Mouse (Mus musculus) 416B (cell line): Measurements from ENCODE around the gene Plekhh1.
A peak's percentile ranks its signal among the peaks of the same experiment; 100 is the strongest.

Source experiments
- DNase-seq: peaks from one replicate; pipeline ENCODE4 v3.0.0; 2011; ENCODE audit warnings: low read depth

The Plekhh1 gene

DNA sequence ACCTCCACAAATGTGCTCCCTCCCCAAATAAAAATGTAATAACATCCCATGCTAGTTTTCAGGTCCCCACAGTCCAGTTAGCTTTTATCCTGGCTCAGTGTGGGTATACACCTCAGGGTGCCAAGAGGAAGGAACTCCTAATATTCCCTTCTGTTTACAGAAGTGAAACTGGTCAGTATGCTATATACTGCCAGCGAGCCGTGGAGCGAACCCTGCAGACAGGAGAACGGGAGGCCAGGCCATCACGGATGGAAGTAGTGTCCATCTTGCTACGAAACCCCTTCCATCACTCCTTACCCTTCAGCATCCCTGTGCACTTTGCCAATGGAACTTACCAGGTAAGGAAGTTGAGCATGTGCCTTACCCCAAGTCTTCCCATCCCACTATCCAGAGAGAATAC, 43.6 kb downstream of the Plekhh1 start:
- DNase-seq, result no peak

DNA sequence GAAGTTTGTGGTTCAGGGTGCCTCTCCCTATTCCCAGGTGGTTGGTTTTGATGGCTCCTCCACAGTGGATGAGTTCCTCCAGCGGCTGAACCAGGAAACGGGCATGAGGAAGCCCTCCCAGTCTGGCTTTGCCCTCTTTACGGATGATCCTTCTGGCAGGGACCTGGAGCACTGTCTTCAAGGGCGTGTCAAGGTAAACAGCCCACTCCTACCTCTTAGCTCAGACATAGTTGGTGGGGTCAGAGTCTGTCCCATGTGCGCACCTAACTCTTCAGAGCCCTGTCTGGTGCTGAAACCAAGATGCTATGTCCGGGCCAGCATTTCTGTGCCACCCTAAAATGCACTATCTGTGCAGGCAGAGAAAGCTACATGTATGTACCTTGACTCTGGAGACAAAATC, 44.4 kb downstream of the Plekhh1 start:
- no peak for DNase-seq

DNA sequence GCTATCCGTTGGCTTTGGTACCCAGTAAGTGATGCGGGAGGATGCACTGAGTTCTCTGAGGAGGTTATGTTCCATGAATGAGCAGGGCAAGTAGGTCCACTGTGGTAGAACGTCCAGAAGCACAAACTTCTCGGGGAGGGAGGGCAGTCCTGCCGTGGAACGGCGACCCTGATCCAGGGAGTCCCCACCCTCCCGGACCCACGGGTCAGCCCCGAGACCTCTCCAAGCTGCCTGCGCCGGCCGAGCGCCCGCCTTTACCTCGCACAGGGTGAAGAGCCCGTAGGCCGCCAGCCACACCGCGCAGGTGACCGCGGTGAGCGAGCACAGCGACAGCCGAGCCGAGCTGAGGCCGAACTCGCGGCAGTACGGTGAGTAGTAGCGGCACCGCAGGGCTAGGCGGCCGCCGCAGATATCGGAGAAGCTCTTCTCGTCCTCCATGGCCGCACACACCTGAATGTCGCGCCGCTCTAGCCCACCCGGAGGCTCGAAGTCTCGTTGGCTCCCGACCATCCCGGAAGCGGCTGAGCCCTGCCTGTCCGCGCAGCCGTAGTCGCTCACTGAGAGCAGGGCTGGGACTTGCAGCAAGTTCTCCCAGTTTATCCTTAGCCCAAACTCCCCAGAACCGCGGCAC, 60.3 kb downstream of the Plekhh1 start, which contains the start of gene Pigh:
Gene Pigh, minus strand, starts transcription at position 470 of the 631 bp plus-strand sequence.
- DNase-seq, result peak; percentile 90

DNA sequence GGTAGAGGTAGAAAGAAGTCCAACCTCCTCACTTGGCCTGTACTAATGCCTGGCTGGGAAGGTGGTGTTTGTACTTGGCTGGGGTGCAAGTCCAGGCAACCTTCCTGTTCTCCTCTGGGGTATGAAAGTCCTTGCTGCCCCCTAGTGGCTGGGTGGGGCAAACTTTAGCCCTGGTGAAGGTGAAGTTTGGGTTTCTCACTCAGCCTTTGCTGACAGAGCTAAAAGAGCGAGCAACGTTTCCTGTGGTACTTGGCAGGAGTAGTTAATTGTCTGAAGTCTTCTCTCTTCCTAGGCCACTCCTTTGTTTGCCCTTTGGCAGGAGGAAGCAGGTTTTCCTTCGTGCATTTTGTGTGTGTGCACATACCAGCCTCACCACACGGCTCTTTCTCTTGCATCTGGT, 63.6 kb downstream of the Plekhh1 start:
- DNase-seq, result peak; percentile 84

DNA sequence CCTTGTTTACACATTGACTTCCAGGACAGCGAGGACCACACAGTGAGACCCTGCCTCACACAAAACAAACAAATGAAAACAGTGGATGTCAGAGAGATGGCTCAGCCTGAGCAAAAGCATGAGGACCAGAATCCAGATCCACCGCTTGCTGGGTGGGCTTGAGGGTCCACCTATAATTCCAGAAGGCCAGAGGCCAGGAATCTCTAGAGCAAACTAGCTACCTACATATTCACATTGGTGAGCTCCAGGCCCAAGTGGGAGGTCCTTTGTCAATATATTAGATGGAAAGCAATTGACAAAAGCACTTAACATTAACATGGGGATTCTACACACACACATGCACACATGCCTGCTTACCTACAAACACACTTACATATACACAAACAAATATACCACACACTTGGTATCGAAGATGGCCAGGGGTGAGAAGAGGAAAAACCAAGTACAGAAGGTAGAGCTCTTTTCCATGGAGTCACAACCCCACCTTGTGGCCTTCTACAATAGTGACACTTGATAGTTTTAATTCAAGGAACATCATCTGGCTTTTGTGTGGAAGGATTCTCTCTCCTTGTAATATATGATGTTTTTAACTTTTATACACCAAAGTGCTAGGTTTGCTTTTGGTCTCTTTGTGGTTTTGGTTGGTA, 68.3 kb downstream of the Plekhh1 start:
- peak; percentile 74 for DNase-seq

DNA sequence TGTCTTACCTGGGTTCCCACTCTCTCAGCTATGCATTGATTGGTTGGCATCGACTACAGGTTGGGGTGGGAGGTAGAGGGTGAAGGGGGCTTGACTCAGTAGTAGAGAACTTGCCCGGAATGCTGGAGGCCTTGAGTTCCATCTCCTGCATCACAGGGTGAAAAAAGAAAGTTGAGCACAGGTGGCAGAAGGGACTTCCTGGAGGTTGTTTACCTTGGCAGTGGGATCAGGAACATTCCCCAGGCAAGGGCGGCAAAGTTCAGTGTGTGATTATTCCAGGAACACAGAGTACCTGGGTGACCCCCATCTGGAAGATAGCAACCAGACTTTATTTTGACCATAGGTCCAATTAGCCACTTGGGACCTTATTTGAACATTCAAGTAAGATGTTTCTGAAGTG, 74.8 kb downstream of the Plekhh1 start:
- DNase-seq, result no peak

DNA sequence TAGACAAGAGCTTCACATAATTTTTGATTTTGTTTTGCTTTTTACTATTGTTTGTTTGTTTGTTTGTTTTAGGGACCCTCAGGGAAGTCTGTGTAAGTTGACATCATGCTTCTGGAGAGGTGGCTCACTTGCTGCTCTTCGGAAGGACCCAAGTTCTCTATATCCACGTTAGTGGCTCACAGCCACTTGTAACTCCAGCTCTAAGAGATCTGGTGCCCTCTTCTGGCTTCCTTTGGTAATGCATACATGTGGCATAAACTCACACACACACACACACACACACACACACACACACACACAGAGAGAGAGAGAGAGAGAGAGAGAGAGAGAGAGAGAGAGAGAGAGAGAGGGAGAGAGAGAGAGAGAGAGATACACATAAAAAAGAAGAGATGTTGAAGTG, 75.6 kb downstream of the Plekhh1 start:
- peak; percentile 27 for DNase-seq

DNA sequence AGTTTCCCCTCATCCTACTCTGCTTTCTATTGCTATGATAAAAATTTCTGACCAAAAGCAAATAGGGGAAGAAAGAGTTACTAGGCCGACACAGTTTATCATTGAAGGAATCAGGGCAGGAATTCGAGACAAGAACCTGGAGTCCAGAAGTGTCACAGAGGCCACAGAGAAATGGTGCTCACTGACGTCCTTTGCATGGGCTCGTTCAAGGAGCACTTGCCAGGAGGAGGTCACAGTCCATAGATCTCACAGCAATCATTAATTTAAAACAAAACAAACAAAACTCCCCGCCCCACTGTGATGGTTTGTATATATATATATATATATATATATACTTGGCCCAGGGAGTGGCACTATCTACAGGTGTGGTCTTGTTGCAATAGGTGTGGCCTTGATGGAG, 76.3 kb downstream of the Plekhh1 start:
- no peak for DNase-seq

DNA sequence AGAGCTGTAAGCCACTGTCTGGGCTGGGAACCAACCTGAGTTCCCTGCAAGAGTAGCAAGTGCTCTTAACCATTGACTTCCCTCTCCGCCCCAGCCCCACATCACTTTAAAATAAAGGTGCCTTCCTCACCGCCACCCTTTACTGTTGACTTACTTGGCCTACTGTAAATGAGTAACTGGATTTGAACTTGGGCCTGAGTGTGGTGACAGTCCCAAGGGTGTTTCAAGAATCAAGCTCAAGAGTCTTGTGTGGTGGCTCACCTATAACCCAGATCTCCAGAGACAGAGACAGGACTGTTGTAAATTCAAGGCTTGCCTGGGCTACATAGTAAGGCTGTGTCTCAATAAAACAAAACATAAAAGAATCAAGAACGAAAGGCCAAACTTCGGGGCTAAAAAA, 90.0 kb downstream of the Plekhh1 start:
- DNase-seq, result no peak

DNA sequence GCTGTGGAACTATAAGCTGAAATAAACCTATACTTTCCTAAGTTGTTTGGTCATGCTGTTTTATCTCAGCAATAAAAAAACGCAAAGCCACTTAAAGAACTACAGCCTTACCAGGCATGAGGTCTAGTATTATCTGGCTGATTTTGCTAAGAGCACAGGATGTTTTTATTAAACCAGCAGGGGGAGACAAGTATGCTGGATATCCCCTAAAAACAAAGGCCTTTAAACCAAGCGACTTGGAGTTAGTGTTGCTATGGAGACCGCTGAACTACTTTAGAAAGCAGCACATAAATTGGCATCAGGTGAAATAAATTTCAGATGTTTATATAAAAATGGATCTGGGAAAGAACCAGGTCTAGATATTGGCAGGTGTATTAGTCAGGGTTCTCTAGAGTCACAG, 93.9 kb downstream of the Plekhh1 start:
- peak; percentile 71 for DNase-seq

DNA sequence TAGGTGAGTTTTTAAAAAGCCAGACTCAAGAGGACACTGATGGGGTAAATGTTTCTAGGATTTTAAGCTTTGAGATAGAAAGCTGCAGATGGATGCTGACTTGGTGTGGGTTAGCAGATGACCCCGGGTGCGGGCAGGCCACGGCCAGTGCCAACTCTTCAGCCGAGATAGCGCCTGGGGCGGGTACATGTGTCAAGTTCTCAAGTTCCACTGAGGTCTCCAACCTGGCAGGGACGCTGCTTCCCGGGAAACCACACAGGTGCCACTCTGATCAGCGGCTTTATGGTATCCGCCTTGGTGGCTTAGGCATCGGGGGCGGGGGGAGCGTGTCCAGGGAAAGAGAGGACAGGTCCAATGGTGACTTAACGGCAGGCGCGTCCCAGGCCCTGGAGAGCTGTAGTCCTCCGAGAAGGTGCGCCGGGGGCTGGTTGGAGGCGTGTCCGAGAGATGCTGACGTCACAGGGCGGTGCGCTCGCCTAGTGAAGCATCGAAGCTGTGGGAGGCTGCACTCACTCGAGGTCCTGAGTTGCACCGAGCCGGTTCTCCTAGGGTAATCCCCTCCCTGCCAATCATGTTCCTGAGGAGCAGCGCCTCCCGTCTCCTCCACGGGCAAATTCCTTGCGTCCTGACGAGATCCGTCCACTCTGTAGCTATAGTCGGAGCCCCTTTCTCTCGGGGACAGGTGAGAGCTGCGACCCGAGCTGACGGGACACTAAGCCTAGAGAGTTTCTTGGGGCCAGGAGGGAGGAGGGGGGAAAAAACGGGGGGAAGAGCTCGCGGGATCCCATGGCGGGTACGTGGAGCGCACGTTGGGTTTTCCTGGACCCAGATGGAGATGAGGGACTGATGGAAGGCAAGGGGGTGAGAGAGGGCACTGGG, 101.6 kb downstream of the Plekhh1 start, which contains the start of gene Arg2:
Gene Arg2, plus strand, starts transcription at position 479 of the 879 bp plus-strand sequence.
- no peak for DNase-seq
